Mouse (Mus musculus) lung, embryonic 14.5 days (tissue): ENCODE measurements around the gene Klhl29. TPM values are rescaled to one million over a fixed set of nuclear protein-coding genes. Genes with fewer than 3 reads are reported as not detected.
A peak's percentile ranks its signal among the peaks of the same experiment; 100 is the strongest.

Experiments
- ATAC-seq: fragments of 200-750 bp; cut with Nextera tagmentation; 2 replicates; pipeline ENCODE4 v1.8.0; 2017; ENCODE audit warnings: mild to moderate bottlenecking, moderate TSS enrichment, moderate library complexity; ENCODE audit not compliant: insufficient read depth
- DNase-seq: peaks from one replicate; pipeline ENCODE4 v3.0.0-alpha.2; 2015
- H3K27ac ChIP-seq: fragments of 300-500 bp; sonication (generic); 2 replicates; pipeline ENCODE4 v1.5.1; 2014; ENCODE audit warnings: low read depth, mild to moderate bottlenecking, moderate library complexity
- H3K27me3 ChIP-seq: fragments of 300-500 bp; sonication (generic); 2 replicates; pipeline ENCODE4 v1.6.1; 2014; ENCODE audit warnings: low read length, control low read depth; ENCODE audit not compliant: insufficient read depth
- H3K36me3 ChIP-seq: fragments of 300-500 bp; sonication (generic); 2 replicates; pipeline ENCODE4 v1.6.1; 2014; ENCODE audit warnings: control low read depth; ENCODE audit not compliant: insufficient read depth
- H3K4me1 ChIP-seq: fragments of 300-500 bp; sonication (generic); 2 replicates; pipeline ENCODE4 v1.6.1; 2014; ENCODE audit warnings: antibody characterized with exemption, control low read depth; ENCODE audit not compliant: insufficient read depth
- H3K4me2 ChIP-seq: fragments of 300-500 bp; sonication (generic); 2 replicates; pipeline ENCODE4 v1.6.1; 2014; ENCODE audit warnings: mild to moderate bottlenecking
- H3K4me3 ChIP-seq: fragments of 300-500 bp; sonication (generic); 2 replicates; pipeline ENCODE4 v1.5.1; 2014; ENCODE audit warnings: low read depth, low read length
- H3K9ac ChIP-seq: fragments of 300-500 bp; sonication (generic); 2 replicates; pipeline ENCODE4 v1.6.1; 2014
- H3K9me3 ChIP-seq: fragments of 300-500 bp; sonication (generic); 2 replicates; pipeline ENCODE4 v1.6.1; 2016; ENCODE audit warnings: low read depth, low read length, control low read depth
- CTCF ChIP-seq: IDR thresholded peaks from 2 replicates; pipeline ENCODE4 v1.5.1; 2016; ENCODE audit warnings: antibody characterized with exemption, low read depth
- WGBS: fragments of 180-500 bp; shearing (Covaris S2); extraction: QIAGEN DNeasy Blood & Tissue Kit; methylation state at CpG from one replicate; pipeline ENCODE4 v1.1.7; 2014; 5-methylcytosine and 5-hydroxymethylcytosine counted together
- polyA plus RNA-seq: library from polyadenylated mRNA; unstranded; fragments of >200 nt; fragmentation: Nextera tagmentation; extraction: Ambion mirVana; gene quantifications from 2 replicates; pipeline ENCODE4 v1.2.1, GENCODE M21; 2014

The Klhl29 gene
- polyA plus RNA-seq, 1 experiment from 2014 or later: 1.2 TPM

DNA sequence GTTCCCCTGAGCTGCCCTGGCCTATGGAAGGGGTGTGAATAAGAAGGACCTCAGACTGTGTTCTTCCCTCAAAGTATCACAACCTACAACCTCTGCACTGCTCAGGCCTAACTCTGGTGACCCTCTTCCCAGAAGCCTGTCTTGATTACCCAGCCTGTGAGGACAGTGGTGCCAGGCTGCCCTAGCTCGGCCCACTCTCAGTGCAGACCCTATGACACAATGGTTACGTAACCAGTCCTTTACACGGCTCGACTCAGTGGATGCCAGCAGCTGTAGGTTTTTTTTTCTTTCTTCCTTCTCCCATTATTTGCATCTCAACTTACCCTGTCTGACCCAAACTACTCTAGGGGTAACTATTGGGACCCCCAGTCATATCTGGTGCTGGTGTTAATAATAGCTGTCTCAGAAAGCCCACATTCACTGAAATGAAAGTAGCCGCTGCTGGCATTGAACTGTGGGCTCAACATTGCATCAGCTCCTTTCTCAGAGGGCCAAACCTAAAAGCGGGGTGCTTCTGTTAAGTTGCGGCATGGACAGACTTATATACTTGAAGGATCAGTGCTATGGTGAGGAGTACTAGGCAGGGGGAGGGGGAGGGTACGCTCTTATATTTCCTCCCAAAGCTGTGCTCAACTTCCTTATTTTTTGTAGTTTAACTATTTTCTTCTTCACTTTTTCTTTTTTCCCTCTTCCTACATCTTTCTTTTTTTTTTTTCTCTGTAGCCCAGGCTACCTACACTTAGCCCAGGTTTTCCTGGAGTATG is 152.9 kb downstream of the Klhl29 start:
- DNase-seq (no peak), ATAC-seq (no peak)
- no peaks in the 10 kb centered on the region for H3K4me1 ChIP-seq
- H3K9ac ChIP-seq: no peak overlapping the region
- H3K4me2 ChIP-seq: no peak overlapping the region
- no peak overlapping the region for H3K27ac ChIP-seq
- no peak overlapping the region for H3K4me3 ChIP-seq
- no peaks in the 10 kb centered on the region for H3K36me3 ChIP-seq
- H3K9me3 ChIP-seq: no peaks in the 10 kb centered on the region
- 84% methylated on average over 8 of the region's 8 CpGs for WGBS
- no peak for TF ChIP-seq CTCF
- H3K27me3 ChIP-seq: no peaks in the 10 kb centered on the region

GRCm38 (mm10) chr12:5219913-5220575 is 155.4 kb downstream of the Klhl29 start:
- Histone ChIP-seq H3K4me1 (no peaks in the 10 kb centered on the region), H3K9me3 (no peaks in the 10 kb centered on the region), H3K4me2 (no peak overlapping the region), H3K36me3 (no peaks in the 10 kb centered on the region), H3K27ac (no peak overlapping the region), H3K9ac (no peak overlapping the region), H3K4me3 (no peak overlapping the region), H3K27me3 (no peaks in the 10 kb centered on the region)
- WGBS: 60% methylated on average over 14 of the region's 14 CpGs
- ATAC-seq: peak; percentile 54
- peak; percentile 56 for DNase-seq
- TF ChIP-seq CTCF: no peak

GRCm38 (mm10) chr12:5215836-5216747 is 159.4 kb downstream of the Klhl29 start:
- no peak for TF ChIP-seq CTCF
- Histone ChIP-seq H3K36me3 (no peaks in the 10 kb centered on the region), H3K27ac (no peak overlapping the region), H3K4me3 (no peak overlapping the region), H3K9me3 (no peaks in the 10 kb centered on the region), H3K4me2 (no peak overlapping the region), H3K4me1 (peaks cover 9% of the 10 kb centered on the region), H3K27me3 (no peaks in the 10 kb centered on the region), H3K9ac (no peak overlapping the region)
- WGBS: 60% methylated on average over 15 of the region's 15 CpGs
- DNase-seq (no peak), ATAC-seq (no peak)

DNA sequence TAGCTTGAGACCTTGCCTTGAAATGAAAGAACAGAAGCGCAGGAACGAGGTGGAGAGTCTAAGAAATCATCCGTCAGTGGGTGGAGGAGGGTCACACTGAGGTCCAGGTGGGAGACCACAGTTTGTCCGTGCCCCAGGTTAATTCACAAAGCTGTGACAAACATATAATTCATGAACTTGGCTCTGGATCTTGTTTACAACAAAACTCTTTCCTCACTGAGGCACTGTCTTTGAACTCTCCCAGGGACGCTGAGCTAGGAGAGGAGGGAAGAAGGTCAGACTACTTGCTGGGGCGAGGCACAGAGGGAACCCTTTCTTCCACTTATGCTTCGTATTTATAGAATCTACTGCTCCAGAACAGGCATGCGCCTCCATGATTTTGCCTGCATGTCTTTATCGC is 161.2 kb downstream of the Klhl29 start:
- H3K4me3 ChIP-seq: no peak overlapping the region
- H3K36me3 ChIP-seq: no peaks in the 10 kb centered on the region
- no peak for ATAC-seq
- WGBS: 69% methylated on average over 9 of the region's 9 CpGs
- peaks cover 9% of the 10 kb centered on the region for H3K4me1 ChIP-seq
- H3K9me3 ChIP-seq: no peaks in the 10 kb centered on the region
- no peak overlapping the region; the same call in 1 of the 2 replicates for H3K27ac ChIP-seq
- no peak for TF ChIP-seq CTCF
- no peak overlapping the region for H3K4me2 ChIP-seq
- H3K9ac ChIP-seq: no peak overlapping the region
- DNase-seq: no peak
- H3K27me3 ChIP-seq: no peaks in the 10 kb centered on the region

GRCm38 (mm10) chr12:5213339-5214104 is 162.0 kb downstream of the Klhl29 start:
- H3K4me3 ChIP-seq: no peak overlapping the region
- no peaks in the 10 kb centered on the region for H3K27me3 ChIP-seq
- H3K4me1 ChIP-seq: peaks cover 9% of the 10 kb centered on the region
- no peaks in the 10 kb centered on the region for H3K36me3 ChIP-seq
- DNase-seq (peak; percentile 85), ATAC-seq (peak; percentile 80)
- no peaks in the 10 kb centered on the region for H3K9me3 ChIP-seq
- H3K9ac ChIP-seq: no peak overlapping the region
- WGBS: 17% methylated on average over 13 of the region's 13 CpGs
- no peak overlapping the region for H3K4me2 ChIP-seq
- peak overlapping the region; percentile 72 for H3K27ac ChIP-seq
- no peak for TF ChIP-seq CTCF

- H3K27me3 ChIP-seq: no peaks in the 10 kb centered on the region
- 90% methylated on average over 9 of the region's 9 CpGs for WGBS
- DNase-seq (no peak), ATAC-seq (no peak)
- TF ChIP-seq CTCF: no peak
- H3K9me3 ChIP-seq: no peaks in the 10 kb centered on the region
- no peak overlapping the region for H3K4me3 ChIP-seq
- no peak overlapping the region for H3K4me2 ChIP-seq
- H3K27ac ChIP-seq: no peak overlapping the region
- H3K4me1 ChIP-seq: peaks cover 9% of the 10 kb centered on the region
- no peaks in the 10 kb centered on the region for H3K36me3 ChIP-seq
- H3K9ac ChIP-seq: no peak overlapping the region
Observed at GRCm38 (mm10) chr12:5211884-5212283, 163.6 kb downstream of the Klhl29 start.
